Mouse (Mus musculus) subcutaneous adipose tissue, adult 2 months (tissue): Measurements from ENCODE around the gene Ctps2. TPM values are rescaled to one million over a fixed set of nuclear protein-coding genes. Genes with fewer than 3 reads are reported as not detected.

ENCODE experiments used
- polyA plus RNA-seq: library from polyadenylated mRNA; depleted of rRNA; stranded (reverse); fragments of >200 nt; gene quantifications from 2 replicates; pipeline ENCODE4 v1.2.3, GENCODE M21; 2012; ENCODE audit warnings: low replicate concordance; rRNA removed

The Ctps2 gene
- polyA plus RNA-seq = 26.3 and 34.9 TPM in 2 replicates

DNA sequence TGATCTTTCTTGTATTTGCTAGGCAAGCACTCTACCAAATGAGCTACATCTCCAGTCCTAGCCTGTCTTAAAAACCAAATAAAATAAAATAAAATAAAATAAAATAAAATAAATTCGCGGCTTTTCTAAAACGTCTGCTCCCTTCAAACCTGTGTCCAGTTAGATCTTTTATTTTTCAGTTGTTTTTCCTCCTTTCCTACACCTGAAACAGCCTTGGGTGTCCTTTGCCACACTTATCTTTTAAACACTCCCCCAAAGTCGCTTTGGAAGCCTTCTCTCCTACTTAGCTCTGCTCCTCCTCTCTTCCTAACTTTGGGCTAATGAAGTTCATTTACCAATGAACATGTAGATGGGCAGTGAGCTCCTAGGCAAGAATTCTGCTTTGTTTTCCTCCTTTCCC, at the start of gene Ctps2:
Gene Ctps2, plus strand, starts transcription at position 301 of the 400 bp plus-strand sequence.

DNA sequence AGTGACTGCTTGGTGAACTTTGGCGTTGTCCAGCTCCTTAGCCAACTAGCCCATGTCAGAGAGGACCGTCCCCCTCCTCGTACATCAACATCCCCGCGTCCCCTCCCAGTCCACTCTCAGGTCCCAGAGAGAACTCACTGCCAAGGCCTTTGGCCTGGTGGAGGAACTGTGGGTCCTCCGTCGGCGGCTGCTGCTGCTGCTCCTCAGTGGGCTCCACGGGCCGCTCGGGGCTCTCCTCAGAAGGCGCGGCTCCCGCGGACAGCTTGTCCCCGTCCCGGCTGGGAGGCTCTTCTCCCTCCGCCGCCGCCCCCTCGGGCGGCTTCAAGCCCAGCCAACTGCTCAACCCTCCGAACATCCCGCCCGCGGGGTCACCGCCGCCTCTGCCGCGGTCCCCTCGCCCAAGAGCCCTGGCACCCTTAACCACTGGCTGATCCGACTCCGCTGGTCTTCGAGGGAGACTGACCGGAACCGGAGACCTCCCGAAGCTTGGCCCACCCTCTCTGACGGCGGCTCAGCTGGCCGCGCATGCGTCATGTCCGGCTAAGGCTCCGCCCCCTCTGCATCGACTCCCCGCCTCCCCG, 13.0 kb upstream of the Ctps2 start, which contains the start of gene Syap1:
Gene Syap1, minus strand, starts transcription at position 517 of the 581 bp plus-strand sequence.

GRCm38 (mm10) chrX:162964383-162964782, 63.3 kb downstream of the Ctps2 start, which contains the start of gene S100g:
Gene S100g, minus strand, starts transcription at chrX:162964599.

Other genes with a start within 250 kb of the Ctps2 start
- 55.5 and 143 TPM in 2 replicates for gene Rbbp7, start 140.8 kb upstream of the Ctps2 start, polyA plus RNA-seq
- gene Txlng, start 71.8 kb upstream of the Ctps2 start, polyA plus RNA-seq = 5.1 and 9.4 TPM in 2 replicates
- 29.7 and 48.0 TPM in 2 replicates for gene Syap1, start 12.8 kb upstream of the Ctps2 start, polyA plus RNA-seq
- 9.0 TPM in 1 of 2 replicates, not detected in the other for gene S100g, start 63.4 kb downstream of the Ctps2 start, polyA plus RNA-seq